ENCODE assay signal across 15 mouse cellular contexts in the genomic region with DNA sequence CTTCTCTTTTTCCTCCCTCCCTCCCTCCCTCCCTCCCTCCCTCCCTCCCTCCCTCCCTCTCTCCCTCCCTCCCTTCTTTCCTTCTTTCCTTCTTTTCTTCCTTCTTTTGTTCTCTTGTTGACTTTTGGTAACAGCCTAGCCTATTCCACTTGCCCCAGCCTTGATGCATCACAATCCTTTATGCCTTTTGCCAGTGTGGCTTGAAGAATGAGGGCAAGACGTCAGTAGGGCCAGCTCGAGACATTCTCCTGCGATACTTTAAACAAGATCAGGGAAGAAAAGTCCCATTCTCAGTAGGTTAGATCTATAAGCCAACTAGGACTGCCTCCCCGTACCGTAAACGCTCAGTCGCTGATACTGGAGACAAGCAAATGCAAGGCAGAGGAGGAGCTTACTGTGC.
"Had no signal": no experiment of that assay in that cellular context is flagged by ENCODE, and none has a peak within 500 bp of the region (broad histone marks: within the 10 kb centered on the region; RNA-seq: fewer than 3 reads in every experiment).

No protein-coding gene starts in this region.

- H3K36me3 ChIP-seq: neural tube, embryonic 13.5 days; neural tube, embryonic 15.5 days; stomach, embryonic 15.5 days had no signal

- H3K27ac ChIP-seq: neural tube, embryonic 13.5 days; neural tube, embryonic 15.5 days; stomach, embryonic 15.5 days; stomach, postnatal 0 days had no signal

- H3K4me1 ChIP-seq: neural tube, embryonic 13.5 days; neural tube, embryonic 15.5 days; stomach, embryonic 15.5 days had no signal

- DNase-seq: right cerebral cortex, adult 18-20 months; right cerebral cortex, postnatal 14 days; right cerebral cortex, postnatal 25 days; right cerebral cortex, postnatal 4 days; spleen, adult 18-20 months; thymus, adult 18-20 months; thymus, adult 2 months; thymus, postnatal 14 days; thymus, postnatal 25 days; thymus, postnatal 36 days; thymus, postnatal 4 days had no signal

- H3K27me3 ChIP-seq: neural tube, embryonic 13.5 days; neural tube, embryonic 15.5 days; stomach, embryonic 15.5 days had no signal

- H3K4me3 ChIP-seq: neural tube, embryonic 13.5 days; neural tube, embryonic 15.5 days; stomach, embryonic 15.5 days had no signal

- H3K4me2 ChIP-seq: neural tube, embryonic 13.5 days; neural tube, embryonic 15.5 days; stomach, embryonic 15.5 days had no signal

- H3K9ac ChIP-seq: neural tube, embryonic 13.5 days; neural tube, embryonic 15.5 days; stomach, embryonic 15.5 days had no signal

- H3K9me3 ChIP-seq: neural tube, embryonic 13.5 days; neural tube, embryonic 15.5 days; stomach, embryonic 15.5 days had no signal
